Mouse (Mus musculus): Measurements from ENCODE around the gene Vwa7. TPM values are rescaled to one million over a fixed set of nuclear protein-coding genes. Genes with fewer than 3 reads are reported as not detected.
"Not testable (repeated sequence)": the region's sequence is repeated elsewhere in the genome, so short reads cannot be mapped to it uniquely, and the experiment has no call there.

The Vwa7 gene
- polyA plus RNA-seq, 1 experiment from 2014 or later, result 0.15 TPM

- 86% methylated on average over 2 of the region's 2 CpGs for WGBS
- ATAC-seq (ENCODE audit: low FRiP score, low read depth), result no peak
- no peak overlapping the region for H3K27ac ChIP-seq
- H3K27me3 ChIP-seq (replicated peaks), result no peaks in the 10 kb centered on the region
- peaks cover 13% of the 10 kb centered on the region for H3K4me1 ChIP-seq
- H3K4me3 ChIP-seq, result no peak overlapping the region
- H3K36me3 ChIP-seq, result peaks cover 21% of the 10 kb centered on the region
- H3K9ac ChIP-seq, result no peak overlapping the region
- no peak overlapping the region for H3K4me2 ChIP-seq (replicated peaks)
- no peaks in the 10 kb centered on the region for H3K9me3 ChIP-seq
These were observed 32.2 kb upstream of the Vwa7 start for GRCm38 (mm10) chr17:34984218-34984617.

- no peak for ATAC-seq (ENCODE audit: low FRiP score, low read depth)
These were observed 21.6 kb upstream of the Vwa7 start for GRCm38 (mm10) chr17:34994751-34995150.

GRCm38 (mm10) chr17:34995192-34995591, 21.2 kb upstream of the Vwa7 start:
- not testable (repeated sequence) for ATAC-seq (ENCODE audit: low FRiP score, low read depth); H3K27ac ChIP-seq; H3K4me1 ChIP-seq; H3K27me3 ChIP-seq (replicated peaks); H3K9me3 ChIP-seq; H3K4me2 ChIP-seq (replicated peaks); H3K9ac ChIP-seq; H3K4me3 ChIP-seq
- 93% methylated on average over 4 of the region's 4 CpGs for WGBS
- peaks cover 23% of the 10 kb centered on the region; the same call in 1 of the 2 replicates for H3K36me3 ChIP-seq

More at GRCm38 (mm10) chr17:34994751-34995150, 21.6 kb upstream of the Vwa7 start:
- Histone ChIP-seq H3K36me3 (peaks cover 25% of the 10 kb centered on the region; the same call in 1 of the 2 replicates), H3K27ac (no peak overlapping the region), H3K4me2 (replicated peaks) (no peak overlapping the region), H3K4me1 (peaks cover 4% of the 10 kb centered on the region; the same call in 1 of the 2 replicates), H3K4me3 (no peak overlapping the region), H3K9me3 (no peaks in the 10 kb centered on the region), H3K9ac (no peak overlapping the region), H3K27me3 (replicated peaks) (no peaks in the 10 kb centered on the region)

DNA sequence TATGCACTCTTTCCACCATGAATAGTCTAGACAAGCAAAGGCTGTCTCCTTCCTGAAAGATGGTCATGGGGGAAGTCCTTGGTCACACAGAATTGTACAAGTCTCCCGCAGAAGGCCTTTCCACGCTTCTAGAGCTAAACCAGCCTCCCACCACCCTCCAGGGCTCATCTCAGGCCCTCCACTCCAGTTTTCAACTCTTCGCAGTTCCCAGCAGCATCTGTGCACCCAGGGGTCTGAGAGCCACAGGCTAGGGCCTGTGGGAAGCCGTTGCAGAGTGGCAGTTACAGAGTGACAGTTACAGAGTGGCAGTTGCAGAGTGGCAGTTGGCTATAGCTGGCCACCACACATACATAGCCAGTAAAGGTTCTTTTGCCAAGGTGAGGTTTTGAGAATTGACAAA, 20.5 kb upstream of the Vwa7 start:
- H3K4me1 ChIP-seq; H3K9me3 ChIP-seq; H3K4me3 ChIP-seq; H3K27ac ChIP-seq; H3K4me2 ChIP-seq (replicated peaks); ATAC-seq (ENCODE audit: low FRiP score, low read depth); H3K27me3 ChIP-seq (replicated peaks); H3K9ac ChIP-seq: not testable (repeated sequence)
- H3K36me3 ChIP-seq, result peaks cover 16% of the 10 kb centered on the region; the same call in 1 of the 2 replicates
- WGBS, result 97% methylated on average over 4 of the region's 4 CpGs

GRCm38 (mm10) chr17:34996411-34997141, 19.8 kb upstream of the Vwa7 start:
- no peaks in the 10 kb centered on the region for H3K27me3 ChIP-seq (replicated peaks)
- no peaks in the 10 kb centered on the region for H3K9me3 ChIP-seq
- H3K27ac ChIP-seq, result no peak overlapping the region
- peaks cover 10% of the 10 kb centered on the region for H3K4me1 ChIP-seq
- 90% methylated on average over 13 of the region's 14 CpGs for WGBS
- no peak overlapping the region for H3K9ac ChIP-seq
- 0 out of 2 replicates have a peak overlapping the region, but pooled peaks have one; percentile 1 for H3K4me2 ChIP-seq (replicated peaks)
- H3K36me3 ChIP-seq, result peaks cover 13% of the 10 kb centered on the region; the same call in 1 of the 2 replicates
- ATAC-seq (ENCODE audit: low FRiP score, low read depth), result no peak
- H3K4me3 ChIP-seq, result no peak overlapping the region

- Histone ChIP-seq H3K9me3 (no peaks in the 10 kb centered on the region), H3K4me2 (replicated peaks) (no peak overlapping the region), H3K27ac (no peak overlapping the region), H3K27me3 (replicated peaks) (no peaks in the 10 kb centered on the region), H3K36me3 (peaks cover 13% of the 10 kb centered on the region; the same call in 1 of the 2 replicates), H3K9ac (no peak overlapping the region), H3K4me3 (no peak overlapping the region), H3K4me1 (peaks cover 16% of the 10 kb centered on the region)
- 81% methylated on average over 5 of the region's 5 CpGs for WGBS
- ATAC-seq (ENCODE audit: low FRiP score, low read depth), result no peak
These were observed 19.3 kb upstream of the Vwa7 start for GRCm38 (mm10) chr17:34997142-34997483.

DNA sequence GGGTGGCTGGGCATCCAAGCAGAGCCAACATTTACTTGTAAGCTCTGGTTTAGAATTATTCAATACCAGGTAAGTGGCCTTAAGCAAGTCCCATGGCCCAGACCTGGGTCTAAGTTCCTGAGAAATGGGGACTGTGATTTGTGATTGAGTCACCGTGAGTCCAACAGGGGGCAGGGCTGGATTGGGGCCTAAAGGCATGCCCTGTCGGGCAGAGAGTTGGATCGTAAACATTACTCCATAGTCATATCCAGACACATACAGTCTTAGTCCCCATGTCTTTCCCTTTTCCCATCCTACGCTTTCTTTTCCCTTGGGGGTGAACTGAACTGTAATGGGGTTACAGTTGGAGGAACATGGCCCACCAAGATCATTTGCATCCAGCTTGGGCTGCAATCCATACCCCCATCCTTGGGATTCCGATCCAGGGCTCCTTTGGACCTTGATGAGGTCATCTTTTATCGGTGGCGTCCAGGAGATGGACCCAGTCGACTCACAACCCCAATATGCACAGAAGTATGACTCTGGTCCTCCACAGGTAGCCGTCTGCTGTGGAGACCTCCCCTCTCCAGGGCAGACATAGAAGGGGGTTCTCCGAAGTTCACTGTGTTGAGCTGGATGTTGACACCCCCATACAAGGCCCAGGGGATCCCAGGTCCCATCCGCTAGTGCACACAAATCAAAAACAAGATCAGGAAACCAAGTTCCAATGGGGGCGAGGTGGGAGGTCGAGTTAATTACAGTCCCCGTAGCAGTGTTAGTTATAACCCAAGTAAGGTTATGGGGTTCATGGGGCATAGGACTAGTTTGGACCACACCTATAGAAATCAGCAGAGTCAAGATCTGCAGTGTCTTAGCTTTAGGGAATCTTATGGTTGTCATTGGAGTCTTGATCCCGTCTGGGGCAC, 17.6 kb upstream of the Vwa7 start:
- 93% methylated on average over 15 of the region's 15 CpGs for WGBS
- Histone ChIP-seq H3K27ac (no peak overlapping the region), H3K9me3 (no peaks in the 10 kb centered on the region), H3K9ac (no peak overlapping the region), H3K4me2 (replicated peaks) (peak overlapping the region; percentile 97), H3K36me3 (peaks cover 13% of the 10 kb centered on the region; the same call in 1 of the 2 replicates), H3K4me3 (no peak overlapping the region), H3K4me1 (peaks cover 29% of the 10 kb centered on the region), H3K27me3 (replicated peaks) (no peaks in the 10 kb centered on the region)
- ATAC-seq (ENCODE audit: low FRiP score, low read depth), result no peak

DNA sequence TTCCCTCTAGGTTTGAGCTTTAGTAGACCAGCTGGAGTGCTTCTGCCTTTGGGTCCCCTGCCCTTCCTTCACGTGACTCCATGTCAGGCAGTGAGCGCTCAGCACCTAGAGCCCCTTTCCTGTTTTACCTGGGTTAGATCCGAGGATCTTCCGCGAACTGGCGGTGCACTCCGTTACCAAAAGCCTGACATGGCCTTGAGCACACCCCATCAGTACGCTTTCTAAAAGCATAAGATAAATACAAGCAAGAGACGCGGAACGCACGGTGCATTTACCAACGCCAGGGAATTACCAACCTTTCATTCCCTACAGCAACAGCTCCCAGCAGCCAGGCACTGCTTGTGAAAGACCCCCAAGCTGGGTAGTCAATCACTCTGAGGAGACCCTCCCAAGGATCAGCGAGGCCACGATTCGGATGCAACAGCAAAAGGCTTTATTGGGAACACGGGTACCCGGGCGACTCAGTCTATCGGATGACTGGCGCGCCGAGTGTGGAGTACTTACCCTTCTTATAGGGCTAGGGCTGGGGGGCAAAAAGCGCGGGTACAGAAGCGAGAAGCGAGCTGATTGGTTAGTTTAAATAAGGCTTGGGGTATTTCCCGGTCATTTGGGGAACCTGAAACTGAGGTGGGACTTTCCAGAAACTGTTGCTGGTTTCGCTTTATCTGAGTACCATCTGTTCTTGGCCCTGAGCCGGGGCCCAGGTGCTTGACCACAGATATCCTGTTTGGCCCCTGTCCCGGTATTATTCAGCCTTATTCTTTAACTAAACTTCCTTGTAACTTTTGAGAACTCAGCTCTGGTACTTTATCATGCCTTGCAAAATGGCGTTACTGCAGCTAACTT, 16.3 kb upstream of the Vwa7 start:
- not testable (repeated sequence) for H3K9me3 ChIP-seq; H3K27me3 ChIP-seq (replicated peaks); ATAC-seq (ENCODE audit: low FRiP score, low read depth)
- H3K4me1 ChIP-seq, result peaks cover 29% of the 10 kb centered on the region
- H3K4me2 ChIP-seq (replicated peaks), result peak overlapping the region; percentile 97
- peaks cover 25% of the 10 kb centered on the region for H3K36me3 ChIP-seq
- H3K9ac ChIP-seq, result peak overlapping the region; percentile 96
- peak overlapping the region; percentile 95 for H3K4me3 ChIP-seq
- peak overlapping the region; percentile 94; the same call in 1 of the 2 replicates for H3K27ac ChIP-seq
- 26% methylated on average over 29 of the region's 32 CpGs for WGBS

- ATAC-seq (ENCODE audit: low FRiP score, low read depth), result peak; percentile 88
- Histone ChIP-seq H3K9me3 (no peaks in the 10 kb centered on the region), H3K27me3 (replicated peaks) (no peaks in the 10 kb centered on the region), H3K27ac (peak within 1 kb of the TSS; percentile 94), H3K36me3 (peaks cover 33% of the 10 kb centered on the region), H3K4me3 (peak within 1 kb of the TSS; percentile 95), H3K9ac (peak within 1 kb of the TSS; percentile 96), H3K4me2 (replicated peaks) (peak within 1 kb of the TSS; percentile 97), H3K4me1 (peaks cover 29% of the 10 kb centered on the region)
- under 1% methylated on average over 83 of the region's 83 CpGs for WGBS
These were observed 15.5 kb upstream of the Vwa7 start, which contains the start of gene Vars for GRCm38 (mm10) chr17:35000717-35001451. Gene Vars (plus strand): TSS chr17:35000987.

- Histone ChIP-seq H3K27ac (peak overlapping the region; percentile 94; the same call in 1 of the 2 replicates), H3K9me3 (no peaks in the 10 kb centered on the region), H3K9ac (peak overlapping the region; percentile 96), H3K27me3 (replicated peaks) (no peaks in the 10 kb centered on the region), H3K36me3 (peaks cover 37% of the 10 kb centered on the region), H3K4me3 (peak overlapping the region; percentile 95), H3K4me2 (replicated peaks) (peak overlapping the region; percentile 97), H3K4me1 (peaks cover 29% of the 10 kb centered on the region)
- under 1% methylated on average over 35 of the region's 35 CpGs for WGBS
- ATAC-seq (ENCODE audit: low FRiP score, low read depth), result 0 out of 2 replicates have a peak, but pooled peaks have one; percentile 13
These were observed 14.8 kb upstream of the Vwa7 start for GRCm38 (mm10) chr17:35001452-35002152.
